Mouse (Mus musculus): ENCODE results near the gene Arhgef28. TPM values are rescaled to one million over a fixed set of nuclear protein-coding genes. Genes with fewer than 3 reads are reported as not detected.
"Not testable (repeated sequence)": the region's sequence is repeated elsewhere in the genome, so short reads cannot be mapped to it uniquely, and the experiment has no call there.

Gene Arhgef28
- polyA plus RNA-seq, 1 experiment = 11.3 TPM

DNA sequence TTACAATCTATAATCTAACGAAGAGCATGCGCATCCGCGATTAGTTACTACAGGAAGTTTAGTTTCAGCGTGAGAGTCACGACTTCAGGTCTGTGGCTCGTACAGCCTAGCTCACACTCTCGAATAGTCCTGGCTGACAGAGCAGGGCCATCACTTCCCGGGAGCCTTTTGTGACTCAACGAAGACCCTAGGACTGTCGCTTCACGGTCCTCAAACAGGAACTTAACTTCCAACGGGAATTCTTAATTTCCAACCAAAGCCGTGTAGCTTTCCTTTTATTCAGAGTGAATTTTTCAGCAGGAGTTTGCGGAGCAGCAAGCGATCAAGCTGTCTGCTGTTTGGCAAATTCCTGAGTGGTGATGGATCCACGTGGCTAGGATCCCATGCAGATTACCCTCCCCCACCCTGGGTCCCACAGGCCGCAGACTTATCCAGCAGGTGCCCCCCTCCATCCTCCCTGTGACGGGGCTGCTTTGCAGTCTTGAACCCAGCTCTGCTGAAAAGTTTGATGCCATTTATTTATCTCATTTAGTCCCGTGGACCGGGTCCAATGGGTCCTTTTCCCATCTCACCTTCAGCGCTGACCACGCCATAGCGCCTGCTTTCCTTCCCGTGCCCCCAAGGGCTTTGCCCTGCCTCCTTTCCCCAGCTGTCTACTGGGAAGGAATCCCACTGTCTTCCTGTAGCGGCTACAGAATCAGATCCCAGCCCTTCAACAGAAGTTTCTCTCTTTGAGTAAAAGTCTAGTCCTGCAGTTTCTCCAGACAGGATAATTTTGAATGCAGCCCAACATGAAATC is 180.3 kb downstream of the Arhgef28 start:
- no peak for TF ChIP-seq CTCF (IDR thresholded peaks at IDR 0.05; ENCODE audit: borderline replicate concordance, extremely low read depth, insufficient read depth, insufficient read length)

GRCm38 (mm10) chr13:98025162-98025561 is 181.1 kb downstream of the Arhgef28 start:
- peak; percentile 48 for TF ChIP-seq CTCF (IDR thresholded peaks at IDR 0.05; ENCODE audit: borderline replicate concordance, extremely low read depth, insufficient read depth, insufficient read length)
- no peak for TF ChIP-seq POLR2A (IDR thresholded peaks at IDR 0.05; ENCODE audit: borderline replicate concordance, extremely low read depth, insufficient read depth, insufficient read length, poor library complexity, severe bottlenecking)

More for the DNA sequence above, 180.3 kb downstream of the Arhgef28 start:
- no peak for DNase-seq (ENCODE audit: low read depth)

DNA sequence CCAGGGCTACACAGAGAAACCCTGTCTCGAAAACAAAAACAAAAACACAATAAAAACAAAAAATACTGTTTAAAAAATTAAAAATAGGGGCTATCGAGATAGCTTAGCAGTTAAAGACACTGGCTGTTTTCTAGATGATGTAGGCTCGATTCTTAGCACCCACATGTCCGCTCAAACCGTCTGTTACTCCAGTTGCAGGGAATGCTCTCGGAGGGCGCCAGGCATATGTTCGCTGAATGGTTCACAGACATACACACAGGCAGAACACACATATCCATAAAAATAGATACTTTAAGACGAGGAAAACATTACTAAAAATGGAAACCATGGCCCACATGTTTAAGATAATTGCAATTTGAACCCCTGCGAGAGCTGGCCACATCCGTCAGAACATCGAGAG is 181.6 kb downstream of the Arhgef28 start:
- no peak for DNase-seq (ENCODE audit: low read depth)
- TF ChIP-seq CTCF (IDR thresholded peaks at IDR 0.05; ENCODE audit: borderline replicate concordance, extremely low read depth, insufficient read depth, insufficient read length) = no peak
- TF ChIP-seq POLR2A (IDR thresholded peaks at IDR 0.05; ENCODE audit: borderline replicate concordance, extremely low read depth, insufficient read depth, insufficient read length, poor library complexity, severe bottlenecking) = no peak

More at GRCm38 (mm10) chr13:98025162-98025561, 181.1 kb downstream of the Arhgef28 start:
- DNase-seq (ENCODE audit: low read depth) = peak; percentile 57

- TF ChIP-seq POLR2A (IDR thresholded peaks at IDR 0.05; ENCODE audit: borderline replicate concordance, extremely low read depth, insufficient read depth, insufficient read length, poor library complexity, severe bottlenecking) (no peak), CTCF (IDR thresholded peaks at IDR 0.05; ENCODE audit: borderline replicate concordance, extremely low read depth, insufficient read depth, insufficient read length) (no peak)
- no peak for DNase-seq (ENCODE audit: low read depth)
Observed at GRCm38 (mm10) chr13:98021906-98022305, 184.3 kb downstream of the Arhgef28 start.

DNA sequence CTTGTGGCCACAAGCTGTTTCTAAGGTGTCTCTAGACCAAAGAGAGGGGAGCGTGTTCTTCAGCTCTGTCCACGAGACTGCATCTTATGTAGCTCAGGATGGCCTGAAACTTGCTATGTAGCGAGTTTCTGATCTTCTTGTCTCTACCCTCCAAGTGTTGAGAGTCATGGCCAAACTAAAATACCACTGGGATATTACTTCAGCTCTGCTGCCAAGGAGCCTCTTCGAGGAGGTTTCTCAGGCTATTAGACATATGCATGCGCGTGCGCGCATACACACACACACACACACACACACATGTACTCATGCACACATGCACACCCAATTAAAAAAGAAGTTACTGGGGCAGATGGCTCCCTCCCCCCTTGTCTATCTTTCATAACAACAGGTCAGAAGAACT is 187.4 kb downstream of the Arhgef28 start:
- DNase-seq (ENCODE audit: low read depth) = not testable (repeated sequence)

DNA sequence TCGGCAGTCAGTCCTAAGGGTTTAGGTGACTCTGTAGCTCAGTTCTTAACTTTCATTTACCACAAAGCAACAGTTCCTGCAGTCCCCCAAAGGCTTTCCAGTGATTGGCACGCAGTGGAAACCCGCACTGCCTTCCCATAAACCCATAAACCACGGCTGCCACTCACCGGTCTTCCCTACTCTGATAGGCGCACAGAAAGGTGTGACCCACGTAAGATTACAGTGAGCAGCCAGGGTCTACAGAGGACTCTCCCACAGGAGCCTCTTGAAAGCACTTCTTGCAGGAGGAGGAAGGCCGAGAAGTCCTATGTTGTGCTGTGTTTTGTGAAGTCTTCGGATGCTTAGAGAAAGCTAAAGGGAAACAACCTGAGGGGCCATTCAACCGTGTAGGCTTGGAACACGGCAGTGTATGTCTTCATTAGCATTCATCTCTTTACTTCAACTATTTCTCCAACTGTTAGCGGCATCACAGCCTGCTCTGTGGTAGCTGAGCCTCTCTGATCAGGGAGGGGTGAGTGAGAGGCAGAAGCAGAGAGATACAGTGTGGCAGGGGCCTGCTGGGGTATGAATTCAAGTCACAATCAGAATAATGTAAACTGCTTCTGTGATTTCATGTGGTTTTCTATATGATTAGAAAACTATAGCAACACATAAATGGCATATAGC is 189.2 kb downstream of the Arhgef28 start:
- peak; percentile 83 for DNase-seq (ENCODE audit: low read depth)
- TF ChIP-seq POLR2A (IDR thresholded peaks at IDR 0.05; ENCODE audit: borderline replicate concordance, extremely low read depth, insufficient read depth, insufficient read length, poor library complexity, severe bottlenecking) (no peak), CTCF (IDR thresholded peaks at IDR 0.05; ENCODE audit: borderline replicate concordance, extremely low read depth, insufficient read depth, insufficient read length) (no peak)

DNA sequence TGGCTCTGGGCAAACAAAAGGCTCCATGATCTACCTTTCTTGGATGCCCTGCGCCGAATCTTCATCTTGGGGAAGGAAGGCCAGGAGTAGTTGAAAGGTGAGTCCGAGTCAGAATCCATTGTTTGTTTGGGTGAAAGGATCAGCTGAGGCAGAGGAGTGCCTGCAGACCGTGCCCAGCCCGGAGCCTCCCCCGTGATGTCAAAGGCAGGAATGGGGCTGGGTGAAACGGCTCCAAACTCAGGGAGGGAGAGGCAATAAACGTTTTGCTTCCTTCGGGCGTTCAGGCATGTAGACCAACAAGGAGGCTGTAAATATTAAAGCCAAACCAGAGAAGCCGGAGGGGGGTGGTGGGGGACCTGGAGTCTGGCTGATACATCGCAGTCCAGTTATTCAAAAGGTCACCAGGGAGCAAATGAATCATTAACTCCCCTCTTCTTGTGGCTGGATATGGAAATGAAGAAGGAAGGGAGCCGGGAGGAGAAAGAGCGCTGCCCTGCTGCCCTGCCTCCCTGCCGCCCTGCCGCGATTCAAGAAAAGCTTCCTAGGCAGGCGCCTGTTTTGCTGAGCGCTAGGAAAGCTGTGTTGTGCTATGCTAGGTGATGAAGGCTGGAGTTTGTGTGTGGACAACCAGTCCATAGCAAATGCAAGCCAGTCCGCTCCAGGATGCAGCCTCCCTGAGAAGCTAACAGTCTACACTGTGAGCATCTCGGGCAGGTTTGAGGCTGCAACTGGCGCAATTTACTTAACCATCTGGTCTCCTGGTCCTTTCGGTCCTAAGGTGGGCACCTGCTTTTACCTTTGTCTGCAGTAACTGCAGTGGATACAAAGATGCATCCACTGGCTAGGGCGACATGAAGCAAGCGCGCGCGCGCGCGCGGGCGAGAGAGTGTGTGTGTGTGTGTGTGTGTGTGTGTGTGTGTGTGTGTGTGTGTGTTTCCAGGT is 190.0 kb downstream of the Arhgef28 start:
- TF ChIP-seq CTCF (IDR thresholded peaks at IDR 0.05; ENCODE audit: borderline replicate concordance, extremely low read depth, insufficient read depth, insufficient read length) (no peak), POLR2A (IDR thresholded peaks at IDR 0.05; ENCODE audit: borderline replicate concordance, extremely low read depth, insufficient read depth, insufficient read length, poor library complexity, severe bottlenecking) (no peak)
- peak; percentile 68 for DNase-seq (ENCODE audit: low read depth)

- DNase-seq (ENCODE audit: low read depth) = no peak
- TF ChIP-seq CTCF (IDR thresholded peaks at IDR 0.05; ENCODE audit: borderline replicate concordance, extremely low read depth, insufficient read depth, insufficient read length) = no peak
- TF ChIP-seq POLR2A (IDR thresholded peaks at IDR 0.05; ENCODE audit: borderline replicate concordance, extremely low read depth, insufficient read depth, insufficient read length, poor library complexity, severe bottlenecking) = no peak
Observed at GRCm38 (mm10) chr13:98014892-98015291, 191.3 kb downstream of the Arhgef28 start.

GRCm38 (mm10) chr13:98013715-98014114 is 192.5 kb downstream of the Arhgef28 start:
- no peak for DNase-seq (ENCODE audit: low read depth)
- no peak for TF ChIP-seq CTCF (IDR thresholded peaks at IDR 0.05; ENCODE audit: borderline replicate concordance, extremely low read depth, insufficient read depth, insufficient read length)
- no peak for TF ChIP-seq POLR2A (IDR thresholded peaks at IDR 0.05; ENCODE audit: borderline replicate concordance, extremely low read depth, insufficient read depth, insufficient read length, poor library complexity, severe bottlenecking)

DNA sequence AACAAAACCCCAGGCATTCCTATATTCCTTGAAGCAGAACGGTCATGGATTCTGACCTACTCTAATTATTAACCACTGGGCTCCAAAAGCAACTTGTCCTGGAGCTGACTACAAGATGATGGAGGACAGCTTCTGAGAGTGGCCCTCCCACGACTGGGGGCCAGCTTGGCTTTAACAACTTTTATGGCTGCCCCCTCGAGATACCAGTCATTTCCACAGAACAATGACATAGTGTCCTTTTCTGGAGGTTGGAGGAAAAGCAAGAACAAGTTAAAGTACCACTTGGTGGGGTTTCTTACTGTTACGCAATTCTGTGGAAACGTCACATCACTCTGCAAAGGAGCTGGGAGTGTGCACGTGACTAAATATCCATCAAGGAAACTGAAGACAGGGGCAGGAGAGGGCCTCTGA is 194.3 kb downstream of the Arhgef28 start:
- TF ChIP-seq CTCF (IDR thresholded peaks at IDR 0.05; ENCODE audit: borderline replicate concordance, extremely low read depth, insufficient read depth, insufficient read length) (no peak), POLR2A (IDR thresholded peaks at IDR 0.05; ENCODE audit: borderline replicate concordance, extremely low read depth, insufficient read depth, insufficient read length, poor library complexity, severe bottlenecking) (no peak)

GRCm38 (mm10) chr13:98009070-98009469 is 197.2 kb downstream of the Arhgef28 start:
- DNase-seq (ENCODE audit: low read depth) = no peak
- no peak for TF ChIP-seq POLR2A (IDR thresholded peaks at IDR 0.05; ENCODE audit: borderline replicate concordance, extremely low read depth, insufficient read depth, insufficient read length, poor library complexity, severe bottlenecking)

More for the DNA sequence above, 194.3 kb downstream of the Arhgef28 start:
- no peak for DNase-seq (ENCODE audit: low read depth)
